In the genomic region with DNA sequence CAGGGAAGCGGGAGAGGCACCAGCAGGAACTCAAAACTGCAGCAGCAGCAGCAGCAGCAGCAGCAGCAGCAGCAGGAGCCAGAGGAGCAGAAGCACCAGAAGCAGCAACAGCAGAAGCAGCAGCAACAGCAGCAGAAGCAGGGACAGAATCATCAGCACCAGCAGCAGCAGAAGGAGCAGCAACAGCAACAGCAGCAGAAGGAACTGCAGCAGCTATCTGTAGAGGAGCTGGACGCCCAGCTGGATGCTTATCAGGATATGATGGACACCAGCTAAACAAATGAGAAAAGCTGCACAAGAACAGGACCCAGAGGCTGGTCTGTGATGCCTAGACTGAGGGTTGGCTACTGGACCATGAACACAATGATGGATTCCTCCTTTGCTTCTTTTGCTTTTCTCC, we compare ENCODE assay signal across 9 mouse cellular contexts. TPM values are rescaled to one million over a fixed set of nuclear protein-coding genes. Genes with fewer than 3 reads are reported as not detected.
A peak's percentile ranks its signal among the peaks of the same experiment; 100 is the strongest.
DNase-seq lines count a peak whose midpoint lies in the region.
"Had no signal": no experiment of that assay in that cellular context is flagged by ENCODE, and none has a peak within 500 bp of the region (broad histone marks: within the 10 kb centered on the region; RNA-seq: fewer than 3 reads in every experiment).

No protein-coding gene starts in this region.

- DNase-seq in adrenal gland, adult 18-20 months (ENCODE audit: low spot score in 2 of 2), result peak; percentile 13 to 22
- peak; percentile 3 to 8 for DNase-seq in cerebellum, postnatal 25 days
- peak; percentile 2 for DNase-seq in heart, adult 18-20 months
- DNase-seq in kidney, postnatal 14 days, result peak; percentile 10
- DNase-seq in left cerebral cortex, adult 18-20 months (ENCODE audit: low spot score in 2 of 2), result peak; percentile 2 to 3
- DNase-seq in lung, postnatal 36 days, result peak; percentile 0
- peak; percentile 3 to 11 for DNase-seq in spleen, adult 18-20 months
- peak; percentile 3 for DNase-seq in thymus, postnatal 36 days

RNA-seq across cellular contexts. Expression of gene Gm4307, which starts 4.3 kb away (rescaled TPM):
- total RNA-seq in adrenal gland, adult 18-20 months (2021), result not detected
- not detected for total RNA-seq in heart, adult 18-20 months (2021)
- not detected for total RNA-seq in left cerebral cortex, adult 18-20 months (2021)
- total RNA-seq: left cerebral cortex, postnatal 14 days had no signal

RNA-seq across cellular contexts. Expression of gene Gm4305, which starts 5.9 kb away (rescaled TPM):
- not detected for total RNA-seq in adrenal gland, adult 18-20 months (2021)
- not detected for total RNA-seq in heart, adult 18-20 months (2021)
- not detected for total RNA-seq in left cerebral cortex, adult 18-20 months (2021)
- total RNA-seq: left cerebral cortex, postnatal 14 days had no signal

RNA-seq across cellular contexts. Expression of gene Gm4303, which starts 11.1 kb away (rescaled TPM):
- not detected for total RNA-seq in adrenal gland, adult 18-20 months (2021)
- not detected for total RNA-seq in heart, adult 18-20 months (2021)
- total RNA-seq in left cerebral cortex, adult 18-20 months (2021), result not detected
- total RNA-seq: left cerebral cortex, postnatal 14 days had no signal

RNA-seq across cellular contexts. Expression of gene Gm4302, which starts 16.2 kb away (rescaled TPM):
- not detected for total RNA-seq in adrenal gland, adult 18-20 months (2021)
- not detected for total RNA-seq in heart, adult 18-20 months (2021)
- not detected for total RNA-seq in left cerebral cortex, adult 18-20 months (2021)
- total RNA-seq: left cerebral cortex, postnatal 14 days had no signal

RNA-seq across cellular contexts. Expression of gene Gm4301, which starts 21.4 kb away (rescaled TPM):
- not detected for total RNA-seq in adrenal gland, adult 18-20 months (2021)
- total RNA-seq in heart, adult 18-20 months (2021), result not detected
- total RNA-seq in left cerebral cortex, adult 18-20 months (2021), result not detected
- total RNA-seq: left cerebral cortex, postnatal 14 days had no signal

Comparison
In these comparisons a context has a peak if more than half of its experiments do, and no peak if none do; other contexts are left out.
1. Peak in every context shown above with its lines: DNase-seq.